Mouse (Mus musculus): ENCODE measurements around the gene Gm14819. TPM values are rescaled to one million over a fixed set of nuclear protein-coding genes. Genes with fewer than 3 reads are reported as not detected.

Gene Gm14819
- not detected for polyA plus RNA-seq (2014; fragmentation: Illumina TruSeq; extraction: RNeasy Lipid Tissue Mini Kit (QIAGEN cat#74804); ENCODE audit: low replicate concordance)

DNA sequence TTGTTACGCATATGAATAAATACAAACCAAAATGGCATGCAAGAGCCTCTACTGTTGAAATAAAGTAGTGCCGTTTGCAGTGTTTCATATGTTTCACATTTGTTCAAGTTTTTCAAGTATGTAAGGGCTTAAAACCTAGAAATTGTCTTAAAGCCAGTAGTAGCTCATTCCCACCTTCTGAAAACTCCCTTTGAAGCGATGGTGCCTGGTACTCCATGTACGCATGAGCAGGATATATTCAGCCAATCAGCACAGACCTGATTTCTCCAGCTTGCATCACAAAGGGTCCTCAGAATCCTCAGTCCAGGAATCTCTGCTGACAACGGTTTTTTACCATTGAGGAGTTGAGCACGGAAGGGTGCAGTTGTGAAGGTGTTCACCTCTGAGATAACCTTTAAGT lies at the start of gene Gm14819:
TSS of gene Gm14819 (plus strand) at position 301 of the 400 bp plus-strand sequence.

